13 mouse cellular contexts compared by ENCODE assay signal in genomic region chr8:48437523-48438207, GRCm38 (mm10).
DNase-seq lines count a peak whose midpoint lies in the region; ATAC-seq and TF ChIP-seq lines count a peak whose summit lies in the region.
"Had no signal": no experiment of that assay in that cellular context is flagged by ENCODE, and none has a peak within 500 bp of the region (broad histone marks: within the 10 kb centered on the region; RNA-seq: fewer than 3 reads in every experiment).

No protein-coding gene starts in this region.

- H3K27me3 ChIP-seq in heart, embryonic 11.5 days (ENCODE audit: control insufficient read depth, insufficient read depth, low read length), result no peaks in the 10 kb centered on the region
- no peaks in the 10 kb centered on the region for H3K27me3 ChIP-seq in forebrain, postnatal 0 days (ENCODE audit: insufficient read depth, low read length)
- no peaks in the 10 kb centered on the region for H3K27me3 ChIP-seq in midbrain, embryonic 13.5 days
- H3K27me3 ChIP-seq in intestine, embryonic 16.5 days (replicated peaks; ENCODE audit: control insufficient read depth, insufficient read depth, low read length), result no peaks in the 10 kb centered on the region

- ATAC-seq in heart, embryonic 11.5 days (replicated peaks; ENCODE audit: insufficient number of reproducible peaks, low FRiP score, low TSS enrichment), result no peak
- peak; percentile 45; the same call in 1 of the 2 replicates for ATAC-seq in forebrain, postnatal 0 days
- peak; percentile 66 for ATAC-seq in midbrain, embryonic 13.5 days
- ATAC-seq in intestine, embryonic 16.5 days, result no peak

- no peak overlapping the region for H3K4me3 ChIP-seq in heart, embryonic 11.5 days (ENCODE audit: low read depth, low read length)
- H3K4me3 ChIP-seq in forebrain, postnatal 0 days (ENCODE audit: low read depth, low read length), result 0 out of 2 replicates have a peak overlapping the region, but pooled peaks have one; percentile 4
- no peak overlapping the region for H3K4me3 ChIP-seq in midbrain, embryonic 13.5 days (replicated peaks)
- no peak overlapping the region for H3K4me3 ChIP-seq in intestine, embryonic 16.5 days (ENCODE audit: low read length)

- intact Hi-C loops in heart, postnatal 25 days (cut with DNase I), result no loop called here
- intact Hi-C loops in gastrocnemius, postnatal 36 days (cut with DNase I), result no loop called here

- no peak overlapping the region for H3K27ac ChIP-seq in heart, embryonic 11.5 days (ENCODE audit: low read depth, low read length)
- peak overlapping the region; percentile 30; the same call in 1 of the 2 replicates for H3K27ac ChIP-seq in forebrain, postnatal 0 days (ENCODE audit: low read depth, low read length)
- H3K27ac ChIP-seq in midbrain, embryonic 13.5 days, result peak overlapping the region; percentile 0; the same call in 1 of the 2 replicates
- H3K27ac ChIP-seq in intestine, embryonic 16.5 days (ENCODE audit: low read length), result no peak overlapping the region
- H3K27ac ChIP-seq: liver, embryonic 14.5 days; macrophage had no signal

- DNase-seq in heart, postnatal 25 days (ENCODE audit: low spot score), result no peak
- peak; percentile 49 for DNase-seq in embryo, embryonic 10 days (ENCODE audit: low spot score)
- peak; percentile 51 for DNase-seq in forebrain, postnatal 0 days
- no peak for DNase-seq in gastrocnemius, postnatal 36 days
- DNase-seq in spleen, postnatal 10 days (ENCODE audit: low spot score in 2 of 2), result no peak
- DNase-seq: cerebellum, postnatal 36 days; kidney, postnatal 4 days; spleen, adult 18-20 months had no signal

- H3K9ac ChIP-seq in heart, embryonic 11.5 days (ENCODE audit: low read depth, low read length), result no peak overlapping the region
- peak overlapping the region; percentile 15; the same call in 1 of the 2 replicates for H3K9ac ChIP-seq in forebrain, postnatal 0 days
- H3K9ac ChIP-seq in midbrain, embryonic 13.5 days (replicated peaks), result no peak overlapping the region
- no peak overlapping the region for H3K9ac ChIP-seq in intestine, embryonic 16.5 days (ENCODE audit: low read depth, low read length)
- H3K9ac ChIP-seq: liver, embryonic 14.5 days had no signal

- H3K36me3 ChIP-seq in heart, embryonic 11.5 days (ENCODE audit: control insufficient read depth, insufficient read depth, low read length), result no peaks in the 10 kb centered on the region
- no peaks in the 10 kb centered on the region for H3K36me3 ChIP-seq in forebrain, postnatal 0 days (ENCODE audit: insufficient read depth)
- H3K36me3 ChIP-seq in midbrain, embryonic 13.5 days, result no peaks in the 10 kb centered on the region
- no peaks in the 10 kb centered on the region for H3K36me3 ChIP-seq in intestine, embryonic 16.5 days (ENCODE audit: control insufficient read depth, insufficient read depth, low read length)

- H3K4me2 ChIP-seq in heart, embryonic 11.5 days, result peak overlapping the region; percentile 45
- peak overlapping the region; percentile 33 for H3K4me2 ChIP-seq in forebrain, postnatal 0 days (ENCODE audit: low read depth)
- H3K4me2 ChIP-seq in midbrain, embryonic 13.5 days (replicated peaks), result peak overlapping the region; percentile 28
- no peak overlapping the region for H3K4me2 ChIP-seq in intestine, embryonic 16.5 days (ENCODE audit: low read depth, low read length)

- WGBS in heart, embryonic 11.5 days (ENCODE audit: insufficient replicate concordance), result 50% methylated on average over 16 of the region's 16 CpGs
- WGBS in forebrain, postnatal 0 days, result 14% methylated on average over 16 of the region's 16 CpGs
- 7% methylated on average over 16 of the region's 16 CpGs for WGBS in midbrain, embryonic 13.5 days
- WGBS in intestine, embryonic 16.5 days, result 75% methylated on average over 16 of the region's 16 CpGs

- TF ChIP-seq CTCF in forebrain, postnatal 0 days (IDR thresholded peaks at IDR 0.05; ENCODE audit: low read depth), result no peak

- peaks cover 8% of the 10 kb centered on the region; the same call in 1 of the 2 replicates for H3K4me1 ChIP-seq in heart, embryonic 11.5 days (ENCODE audit: control insufficient read depth, insufficient read depth, low read length)
- peaks cover 10% of the 10 kb centered on the region for H3K4me1 ChIP-seq in forebrain, postnatal 0 days (ENCODE audit: insufficient read depth)
- H3K4me1 ChIP-seq in midbrain, embryonic 13.5 days (replicated peaks), result peaks cover 25% of the 10 kb centered on the region
- H3K4me1 ChIP-seq in intestine, embryonic 16.5 days (ENCODE audit: control insufficient read depth, insufficient read depth, low read length), result no peaks in the 10 kb centered on the region

- H3K9me3 ChIP-seq in heart, embryonic 11.5 days (replicated peaks; ENCODE audit: control insufficient read depth, low read length), result no peaks in the 10 kb centered on the region
- H3K9me3 ChIP-seq in forebrain, postnatal 0 days (ENCODE audit: low read length), result no peaks in the 10 kb centered on the region
- H3K9me3 ChIP-seq in midbrain, embryonic 13.5 days, result no peaks in the 10 kb centered on the region
- no peaks in the 10 kb centered on the region for H3K9me3 ChIP-seq in intestine, embryonic 16.5 days (ENCODE audit: control insufficient read depth, low read length)

Comparison
In these comparisons a context has a peak if more than half of its experiments do, and no peak if none do; other contexts are left out.
1. ATAC-seq: peak in forebrain, postnatal 0 days (single experiment) and midbrain, embryonic 13.5 days (single experiment); none in heart, embryonic 11.5 days (single experiment) and intestine, embryonic 16.5 days (single experiment).
2. H3K27ac ChIP-seq: peak in forebrain, postnatal 0 days (single experiment) and midbrain, embryonic 13.5 days (single experiment); none in heart, embryonic 11.5 days (single experiment) and intestine, embryonic 16.5 days (single experiment).
3. DNase-seq: peak in embryo, embryonic 10 days (single experiment) and forebrain, postnatal 0 days (single experiment); none in heart, postnatal 25 days (single experiment), gastrocnemius, postnatal 36 days (0 of 2) and spleen, postnatal 10 days (0 of 2).